Mouse (Mus musculus): Measurements from ENCODE around the gene Srd5a1. TPM values are rescaled to one million over a fixed set of nuclear protein-coding genes. Genes with fewer than 3 reads are reported as not detected.
"Not testable (repeated sequence)": the region's sequence is repeated elsewhere in the genome, so short reads cannot be mapped to it uniquely, and the experiment has no call there.

The Srd5a1 gene
- total RNA-seq, 2 experiments from 2014 or later, result 6.9 to 8.5 TPM

GRCm38 (mm10) chr13:69616716-69617115 is 5.5 kb upstream of the Srd5a1 start:
- Histone ChIP-seq H3K27ac (no peak overlapping the region), H3K4me3 (no peak overlapping the region)
- DNase-seq (ENCODE audit: extremely low spot score in 1 of 2, low spot score in 2 of 2), result no peak
- no peak for TF ChIP-seq CTCF (IDR thresholded peaks at IDR 0.05)
- intact Hi-C loops (cut with DNase I), result no loop called here

DNA sequence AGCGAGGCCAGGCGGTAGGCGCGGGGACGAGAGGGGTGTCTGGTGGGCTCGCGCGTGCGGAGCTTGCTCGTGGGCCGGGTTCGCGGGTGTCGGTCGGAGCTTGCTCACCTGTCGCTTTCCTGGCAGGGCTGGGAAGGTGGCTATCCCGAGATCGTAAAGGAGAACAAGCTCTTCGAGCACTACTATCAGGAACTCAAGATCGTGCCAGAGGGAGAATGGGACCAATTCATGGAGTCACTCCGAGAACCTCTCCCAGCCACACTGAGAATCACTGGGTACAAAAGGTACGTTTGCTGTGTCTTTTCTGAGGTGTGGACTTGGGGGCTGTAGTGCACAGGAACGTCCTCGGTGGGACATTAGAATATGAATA is 918 bp upstream of the Srd5a1 start:
- H3K27ac ChIP-seq, result peak overlapping the region; percentile 100
- peak overlapping the region; percentile 98 for H3K4me3 ChIP-seq
- no peak for TF ChIP-seq CTCF (IDR thresholded peaks at IDR 0.05)
- no peak for DNase-seq (ENCODE audit: extremely low spot score in 1 of 2, low spot score in 2 of 2)
- intact Hi-C loops (cut with DNase I), result loop anchor here (2.0 kb wide), 1 partner anchor 101 kb away; no protein-coding TSS in a partner anchor

DNA sequence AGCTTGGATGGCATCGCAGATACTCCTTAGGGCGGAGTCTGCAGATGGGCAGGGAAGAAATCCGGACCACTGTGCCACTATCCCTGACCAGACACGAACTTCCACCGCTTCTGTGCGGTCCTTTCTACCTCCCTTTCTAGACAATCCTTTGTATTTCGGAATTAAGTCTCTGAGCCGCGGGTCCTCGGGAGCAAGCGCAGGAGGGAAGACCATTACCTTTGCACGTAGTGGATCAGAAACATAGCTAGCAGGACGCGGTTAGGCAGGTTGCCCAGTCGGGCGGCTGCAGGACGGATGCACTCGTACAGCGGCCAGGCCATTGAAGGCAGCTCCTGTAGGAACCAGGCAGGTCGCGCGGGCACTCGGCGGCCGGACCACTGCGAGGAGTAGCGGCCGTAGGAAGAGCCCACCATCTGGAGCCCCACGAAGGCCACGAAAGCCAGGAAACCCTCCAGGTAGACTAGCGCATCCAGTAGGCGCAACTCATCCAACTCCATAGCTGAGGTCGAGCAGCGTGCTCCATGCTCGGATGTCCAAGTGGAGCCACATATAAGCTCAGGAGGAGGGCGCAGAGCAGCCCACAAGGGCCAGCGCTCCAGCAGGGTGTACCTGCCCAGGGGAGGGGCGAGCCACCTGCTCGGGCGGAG is 368 bp downstream of the Srd5a1 start:
- no peak for TF ChIP-seq CTCF (IDR thresholded peaks at IDR 0.05)
- intact Hi-C loops (cut with DNase I), result loop anchor here (1.0 to 2.0 kb wide), 2 partner anchors 58 to 76 kb away; no protein-coding TSS in a partner anchor
- H3K4me3 ChIP-seq, result peak overlapping the region; percentile 98
- H3K27ac ChIP-seq, result 0 out of 2 replicates have a peak overlapping the region, but pooled peaks have one; percentile 44
- peak in 1 of 2 experiments; percentile 30 for DNase-seq (ENCODE audit: extremely low spot score in 1 of 2, low spot score in 2 of 2)

DNA sequence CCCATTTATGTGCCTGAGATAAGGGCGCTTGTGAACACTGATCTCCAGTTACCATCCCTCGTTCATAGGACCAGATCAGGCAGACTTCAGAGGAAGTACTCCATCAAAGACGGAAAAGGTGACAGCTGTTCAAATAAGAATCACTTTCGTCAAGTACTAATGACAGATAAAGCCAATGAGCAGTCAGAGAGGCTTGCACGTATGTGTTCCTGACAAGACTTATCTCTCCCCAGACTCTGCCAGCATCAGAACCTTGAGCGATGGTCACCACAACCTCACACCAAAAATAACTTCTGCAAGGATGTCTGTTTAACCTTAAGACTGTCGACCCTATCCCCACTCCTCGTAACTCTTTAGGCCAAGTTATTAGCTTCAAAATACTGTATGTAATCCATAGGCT is 2.5 kb downstream of the Srd5a1 start:
- DNase-seq (ENCODE audit: extremely low spot score in 1 of 2, low spot score in 2 of 2), result no peak
- TF ChIP-seq CTCF (IDR thresholded peaks at IDR 0.05), result no peak
- no peak overlapping the region for H3K4me3 ChIP-seq
- intact Hi-C loops (cut with DNase I), result loop anchor here (10.0 kb wide), 1 partner anchor 1014 kb away; the partner anchor contains the start of gene 1700001L19Rik
- no peak overlapping the region for H3K27ac ChIP-seq

GRCm38 (mm10) chr13:69604670-69605069 is 6.6 kb downstream of the Srd5a1 start:
- no peak overlapping the region for H3K4me3 ChIP-seq
- TF ChIP-seq CTCF (IDR thresholded peaks at IDR 0.05), result no peak
- no peak for DNase-seq (ENCODE audit: extremely low spot score in 1 of 2, low spot score in 2 of 2)
- intact Hi-C loops (cut with DNase I), result loop anchor here (10.0 kb wide), 1 partner anchor 1010 kb away; the partner anchor contains the start of gene 1700001L19Rik
- H3K27ac ChIP-seq, result no peak overlapping the region

- intact Hi-C loops (cut with DNase I), result loop anchor here (10.0 kb wide), 1 partner anchor 1007 kb away; the partner anchor contains the start of gene 1700001L19Rik
- DNase-seq (ENCODE audit: extremely low spot score in 1 of 2, low spot score in 2 of 2), result no peak
Measured at GRCm38 (mm10) chr13:69601321-69601720, 9.9 kb downstream of the Srd5a1 start.

GRCm38 (mm10) chr13:69600863-69601262 is 10.4 kb downstream of the Srd5a1 start:
- H3K4me3 ChIP-seq; H3K27ac ChIP-seq; DNase-seq (ENCODE audit: extremely low spot score in 1 of 2, low spot score in 2 of 2): not testable (repeated sequence)
- intact Hi-C loops (cut with DNase I), result loop anchor here (10.0 kb wide), 1 partner anchor 1006 kb away; the partner anchor contains the start of gene 1700001L19Rik

More at GRCm38 (mm10) chr13:69601321-69601720, 9.9 kb downstream of the Srd5a1 start:
- Histone ChIP-seq H3K4me3 (no peak overlapping the region), H3K27ac (no peak overlapping the region)
- TF ChIP-seq CTCF (IDR thresholded peaks at IDR 0.05), result no peak

DNA sequence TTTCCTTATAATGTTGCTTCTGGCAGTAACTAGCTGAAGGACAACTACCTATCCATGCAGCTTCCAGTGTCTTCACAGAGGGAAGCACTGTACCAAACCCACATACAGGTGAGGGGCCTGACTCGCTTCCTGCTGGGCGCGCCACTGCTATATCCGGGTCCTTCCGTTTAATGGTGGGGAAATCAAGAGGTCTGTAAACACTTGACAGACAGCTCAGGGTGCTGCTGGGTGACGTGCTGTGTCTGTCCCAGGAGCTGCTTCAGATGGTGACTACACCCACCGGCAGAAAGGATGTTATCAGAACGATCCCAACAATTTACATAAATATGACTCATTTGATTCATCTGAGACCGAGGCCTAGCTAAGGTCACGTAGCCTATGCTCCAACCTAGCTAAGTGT is 12.4 kb downstream of the Srd5a1 start:
- intact Hi-C loops (cut with DNase I), result no loop called here
- TF ChIP-seq CTCF (IDR thresholded peaks at IDR 0.05), result no peak

GRCm38 (mm10) chr13:69596515-69596914 is 14.7 kb downstream of the Srd5a1 start:
- DNase-seq (ENCODE audit: extremely low spot score in 1 of 2, low spot score in 2 of 2), result no peak
- no peak for TF ChIP-seq CTCF (IDR thresholded peaks at IDR 0.05)
- intact Hi-C loops (cut with DNase I), result no loop called here
- no peak overlapping the region for H3K27ac ChIP-seq
- H3K4me3 ChIP-seq, result no peak overlapping the region

More for the DNA sequence above, 12.4 kb downstream of the Srd5a1 start:
- DNase-seq (ENCODE audit: extremely low spot score in 1 of 2, low spot score in 2 of 2), result no peak
- H3K27ac ChIP-seq, result no peak overlapping the region
- H3K4me3 ChIP-seq, result no peak overlapping the region

DNA sequence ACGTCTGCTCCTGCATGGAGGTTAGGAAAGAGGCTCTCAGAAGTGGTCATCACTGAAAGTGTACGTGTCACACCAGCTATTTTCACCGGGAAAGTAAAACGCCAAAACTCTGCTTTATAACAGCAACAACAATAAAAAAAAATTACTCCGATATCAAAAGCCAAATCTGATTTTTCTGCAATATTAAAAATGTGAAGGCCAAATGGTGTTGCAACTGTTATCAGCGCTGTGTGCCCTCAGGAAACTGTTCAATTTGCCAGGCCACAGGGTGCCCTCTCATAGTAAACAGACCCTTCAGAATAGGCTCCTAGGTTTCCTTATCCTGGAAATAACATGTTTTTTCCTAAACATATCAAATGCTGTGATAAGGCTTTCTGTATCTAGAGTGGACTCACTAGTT is 15.3 kb downstream of the Srd5a1 start:
- intact Hi-C loops (cut with DNase I), result no loop called here
- no peak for DNase-seq (ENCODE audit: extremely low spot score in 1 of 2, low spot score in 2 of 2)
- Histone ChIP-seq H3K4me3 (no peak overlapping the region), H3K27ac (no peak overlapping the region)
- no peak for TF ChIP-seq CTCF (IDR thresholded peaks at IDR 0.05)

DNA sequence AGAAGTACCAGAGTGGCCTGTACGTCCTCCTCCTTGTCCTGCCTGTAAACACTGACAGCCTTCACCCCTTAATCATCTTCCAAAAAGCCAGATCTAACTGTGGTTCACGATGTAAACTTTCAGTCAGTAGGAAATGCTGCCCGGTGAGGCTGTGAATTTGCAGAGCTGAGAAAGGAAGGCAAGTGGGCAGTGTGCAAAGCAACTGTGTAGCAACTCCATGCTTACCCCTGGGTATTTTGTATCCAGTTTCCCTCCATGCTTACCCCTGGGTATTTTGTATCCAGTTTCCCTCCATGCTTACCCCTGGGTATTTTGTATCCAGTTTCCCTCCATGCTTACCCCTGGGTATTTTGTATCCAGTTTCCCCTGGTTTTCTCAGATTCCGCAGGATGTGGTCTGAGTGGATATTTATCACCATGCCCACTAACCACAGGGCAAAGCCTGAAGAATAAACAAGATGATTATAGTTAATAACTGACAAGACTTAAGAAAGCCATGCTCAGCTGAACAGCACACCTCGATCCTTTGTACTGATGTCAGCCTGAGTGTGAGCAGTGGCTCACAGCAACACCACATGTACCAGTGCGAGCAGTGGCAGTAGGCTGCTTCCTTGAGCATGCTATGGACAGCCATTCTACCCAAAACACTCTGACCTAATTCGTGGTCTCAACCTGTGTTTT is 16.5 kb downstream of the Srd5a1 start:
- Histone ChIP-seq H3K27ac (no peak overlapping the region), H3K4me3 (no peak overlapping the region)
- no peak for DNase-seq (ENCODE audit: extremely low spot score in 1 of 2, low spot score in 2 of 2)
- intact Hi-C loops (cut with DNase I), result no loop called here
- no peak for TF ChIP-seq CTCF (IDR thresholded peaks at IDR 0.05)

GRCm38 (mm10) chr13:69593453-69593852 is 17.8 kb downstream of the Srd5a1 start:
- intact Hi-C loops (cut with DNase I), result no loop called here
- Histone ChIP-seq H3K4me3 (no peak overlapping the region), H3K27ac (no peak overlapping the region)
- DNase-seq (ENCODE audit: extremely low spot score in 1 of 2, low spot score in 2 of 2), result no peak
- no peak for TF ChIP-seq CTCF (IDR thresholded peaks at IDR 0.05)
